Mouse (Mus musculus) adrenal gland (tissue): ENCODE measurements around the gene Acss1.

Experiments used
- intact Hi-C: fragments of 180-260 bp; cut with DNase I; formaldehyde crosslinking; loops from one replicate; pipeline ENCODE4 v1.15.1; 2025

Acss1 gene

GRCm38 (mm10) chr2:150667065-150667819 lies 1.1 kb downstream of the Acss1 start:
- intact Hi-C loops, result no loop called here

- intact Hi-C loops, result no loop called here
Observed at GRCm38 (mm10) chr2:150666723-150667064, 1.6 kb downstream of the Acss1 start.

GRCm38 (mm10) chr2:150665534-150666451 lies 2.5 kb downstream of the Acss1 start:
- intact Hi-C loops, result no loop called here

GRCm38 (mm10) chr2:150665006-150665405 lies 3.3 kb downstream of the Acss1 start:
- intact Hi-C loops, result no loop called here

- intact Hi-C loops, result no loop called here
Observed at GRCm38 (mm10) chr2:150664152-150664920, 4.0 kb downstream of the Acss1 start.

GRCm38 (mm10) chr2:150663255-150663654 lies 5.0 kb downstream of the Acss1 start:
- intact Hi-C loops, result no loop called here

GRCm38 (mm10) chr2:150662007-150662406 lies 6.3 kb downstream of the Acss1 start:
- intact Hi-C loops, result no loop called here

GRCm38 (mm10) chr2:150660668-150661451 lies 7.4 kb downstream of the Acss1 start:
- intact Hi-C loops, result no loop called here

- intact Hi-C loops, result no loop called here
Observed at GRCm38 (mm10) chr2:150660049-150660448, 8.3 kb downstream of the Acss1 start.

- intact Hi-C loops, result no loop called here
Observed at GRCm38 (mm10) chr2:150656975-150657768, 11.1 kb downstream of the Acss1 start.

GRCm38 (mm10) chr2:150656112-150656511 lies 12.2 kb downstream of the Acss1 start:
- intact Hi-C loops, result no loop called here

GRCm38 (mm10) chr2:150655290-150655689 lies 13.0 kb downstream of the Acss1 start:
- intact Hi-C loops, result no loop called here

- intact Hi-C loops, result no loop called here
Observed at GRCm38 (mm10) chr2:150654814-150655213, 13.5 kb downstream of the Acss1 start.

GRCm38 (mm10) chr2:150651366-150651765 lies 16.9 kb downstream of the Acss1 start:
- intact Hi-C loops, result no loop called here

- intact Hi-C loops, result no loop called here
Observed at GRCm38 (mm10) chr2:150650511-150651074, 17.7 kb downstream of the Acss1 start.

GRCm38 (mm10) chr2:150648300-150648895 lies 19.9 kb downstream of the Acss1 start:
- intact Hi-C loops, result no loop called here

- intact Hi-C loops, result no loop called here
Observed at GRCm38 (mm10) chr2:150647681-150648299, 20.5 kb downstream of the Acss1 start.

- intact Hi-C loops, result no loop called here
Observed at GRCm38 (mm10) chr2:150646411-150647121, 21.7 kb downstream of the Acss1 start.
